Mouse (Mus musculus) kidney, postnatal 4 days (tissue): ENCODE measurements at regions not wholly inside any gene's neighbourhood (a gene's known extent, or its start where the extent isn't known, plus 50 kb on each side); places are given as distances from the start of the nearest gene placed in this dataset.

Experiments
- DNase-seq, 2 experiments: peaks; one replicate each; pipeline ENCODE4 v3.0.0; 2021; ENCODE audit warnings: mixed read lengths in 2 of 2

GRCm38 (mm10) chr3:144069979-144070540 lies 135.0 kb downstream of the Lmo4 start:
- no peak for DNase-seq

DNA sequence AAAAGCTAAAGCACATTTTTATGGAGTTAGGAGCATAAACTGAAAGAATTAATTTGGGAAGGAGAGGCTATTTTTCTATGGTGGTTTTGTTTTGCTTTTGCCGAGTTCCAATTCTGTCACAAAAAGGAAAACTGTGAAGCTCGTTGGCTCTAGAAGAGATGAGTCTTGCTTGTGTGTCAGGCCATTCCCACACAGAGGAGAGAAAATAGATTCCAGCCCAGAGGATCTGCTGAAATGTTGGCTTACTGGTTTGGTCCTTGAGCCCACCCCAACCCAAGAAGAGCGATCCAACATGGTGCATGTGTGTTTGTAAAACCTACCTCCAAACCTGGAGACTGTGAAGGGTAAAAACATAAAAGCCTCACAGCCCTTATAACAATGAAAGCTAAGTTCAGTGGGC lies 138.0 kb downstream of the Lmo4 start:
- no peak for DNase-seq

DNA sequence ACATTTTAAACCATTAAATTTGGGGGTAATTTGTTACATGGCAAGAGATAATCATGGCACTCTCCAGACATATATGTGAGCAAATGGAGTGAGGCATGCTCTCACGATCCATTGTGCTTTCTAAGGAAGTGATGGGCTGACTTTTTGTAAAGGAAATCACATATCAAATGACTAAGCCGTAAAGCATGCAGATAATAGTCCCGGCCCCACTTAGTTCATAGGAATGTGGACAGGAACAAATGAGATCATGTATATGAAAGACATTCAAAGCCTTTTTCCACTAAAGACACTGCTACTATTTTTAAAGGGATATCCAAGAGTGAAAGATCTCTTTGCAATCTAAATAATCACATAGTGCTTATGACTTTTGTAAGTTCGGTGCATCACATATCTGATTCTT lies 146.9 kb downstream of the Lmo4 start:
- no peak for DNase-seq

DNA sequence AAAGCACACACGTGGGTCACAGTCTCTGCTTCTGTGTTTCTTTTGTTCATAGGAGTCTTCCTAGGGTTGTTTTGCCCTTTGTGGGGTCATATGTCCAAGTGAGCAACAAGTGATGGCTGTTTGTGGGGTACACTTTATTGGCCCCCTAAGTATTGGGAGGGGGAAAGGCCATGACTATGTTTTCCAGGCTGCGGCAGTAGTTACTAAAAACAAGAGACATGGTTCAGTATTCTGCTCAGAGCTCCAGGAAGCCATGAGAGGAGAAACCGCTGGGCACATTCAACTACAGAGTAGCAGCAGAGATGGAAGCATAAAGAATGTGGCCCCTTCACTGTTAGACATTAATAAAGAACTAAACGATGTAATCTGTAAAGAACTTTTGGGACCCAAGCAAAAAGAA lies 154.7 kb downstream of the Lmo4 start:
- no peak for DNase-seq

DNA sequence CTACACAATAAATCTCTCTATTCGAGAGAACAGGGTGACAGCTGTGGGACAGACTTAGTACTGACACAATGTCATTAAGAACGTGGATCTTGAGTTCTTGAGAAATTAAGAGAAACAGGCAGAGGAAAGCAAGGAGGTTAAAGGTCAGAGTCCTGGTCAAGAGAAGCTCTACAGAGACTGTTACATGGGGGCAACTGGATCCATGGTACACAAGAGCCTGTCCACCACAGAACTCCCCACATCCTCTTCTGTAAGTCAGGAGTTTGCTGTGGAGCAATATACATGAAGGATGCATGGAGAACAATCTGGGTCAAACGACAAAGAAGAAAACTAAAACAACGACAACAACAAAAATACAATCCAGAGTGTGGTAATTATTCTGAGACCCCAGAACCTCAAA lies 155.8 kb downstream of the Lmo4 start:
- DNase-seq, result no peak

DNA sequence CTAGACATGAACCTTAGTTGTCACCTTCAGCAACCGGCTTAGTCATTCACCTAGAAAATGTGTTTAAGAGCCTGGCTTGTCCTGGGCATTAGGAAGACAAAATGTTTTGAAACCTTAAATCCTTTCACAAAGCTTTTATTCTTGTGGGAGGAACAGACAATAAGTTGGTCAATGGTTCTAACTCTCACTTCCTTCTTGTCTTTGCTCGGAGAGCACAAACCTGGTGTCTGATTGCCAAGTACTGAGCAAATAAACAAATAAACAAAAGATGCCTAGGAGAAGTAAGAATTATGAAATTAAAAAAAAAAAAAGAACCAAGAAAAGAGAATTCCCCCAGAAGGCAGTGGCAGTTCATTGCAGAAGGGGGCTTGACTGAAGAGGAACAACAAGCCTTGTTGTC lies 160.7 kb downstream of the Lmo4 start:
- no peak for DNase-seq

GRCm38 (mm10) chr3:144041788-144042187 lies 163.2 kb downstream of the Lmo4 start:
- no peak for DNase-seq

- DNase-seq, result no peak
Observed at GRCm38 (mm10) chr3:144039498-144039897, 165.5 kb downstream of the Lmo4 start.

DNA sequence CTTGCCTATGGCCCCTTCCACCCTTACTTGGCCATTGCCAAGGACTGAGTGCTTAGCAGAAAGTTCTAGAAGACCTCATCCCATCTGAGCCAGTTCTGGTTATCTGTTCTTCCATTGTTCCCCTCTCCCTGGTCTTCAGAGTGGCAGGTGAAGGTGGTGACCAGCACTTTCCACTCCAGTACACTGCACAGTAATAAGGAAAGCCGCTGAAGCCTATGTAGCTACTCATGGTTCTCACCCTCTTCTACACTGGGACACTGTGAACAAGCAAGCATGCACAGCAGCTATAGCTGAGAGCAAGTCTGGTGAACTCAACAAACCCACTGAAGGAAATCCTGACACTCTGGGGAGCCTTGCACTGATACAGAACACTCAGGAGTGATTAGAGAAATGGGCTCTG lies 175.4 kb downstream of the Lmo4 start:
- no peak for DNase-seq

- DNase-seq, result no peak
Observed at GRCm38 (mm10) chr3:144029121-144029520, 175.9 kb downstream of the Lmo4 start.

DNA sequence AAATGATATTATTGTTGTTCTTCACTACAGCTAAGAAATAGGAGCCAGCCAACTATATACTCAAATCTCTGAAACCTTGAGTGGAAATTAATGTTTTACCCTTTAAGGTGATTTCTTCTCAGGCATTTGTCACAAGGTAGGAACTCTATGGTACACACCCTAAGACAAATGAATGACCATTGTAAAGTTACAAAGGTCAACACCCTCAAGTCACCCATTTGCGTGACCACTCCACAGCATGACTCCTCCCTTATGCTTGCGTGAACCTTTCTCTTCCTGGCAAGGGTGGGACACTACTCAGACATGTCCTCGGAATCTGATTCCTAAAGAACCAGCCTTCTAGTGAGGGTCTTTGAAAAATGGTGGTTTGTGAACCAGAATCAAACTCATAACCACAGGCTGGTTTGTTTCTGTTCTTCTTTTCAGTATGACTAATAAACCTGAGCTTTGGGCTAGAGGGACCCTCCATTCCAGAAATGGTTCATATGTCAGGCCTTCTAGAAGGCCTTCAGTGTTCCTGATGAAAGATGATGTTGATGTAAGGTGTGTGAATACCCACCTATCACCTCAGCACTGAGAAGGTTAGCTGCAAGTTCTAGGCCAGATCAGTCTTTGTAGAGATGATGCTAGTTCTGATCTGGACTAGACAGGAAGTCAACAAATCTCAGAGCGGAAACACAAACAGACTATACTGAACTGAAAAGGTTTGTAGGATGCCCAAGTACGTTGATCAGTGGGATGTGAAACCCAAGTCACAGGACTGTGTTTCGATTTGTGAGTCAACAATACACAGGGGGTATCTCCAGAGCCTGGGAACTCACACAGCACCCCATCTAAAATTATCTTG lies 177.7 kb downstream of the Lmo4 start:
- no peak for DNase-seq

- no peak for DNase-seq
Observed at GRCm38 (mm10) chr3:144025451-144026125, 179.4 kb downstream of the Lmo4 start.

DNA sequence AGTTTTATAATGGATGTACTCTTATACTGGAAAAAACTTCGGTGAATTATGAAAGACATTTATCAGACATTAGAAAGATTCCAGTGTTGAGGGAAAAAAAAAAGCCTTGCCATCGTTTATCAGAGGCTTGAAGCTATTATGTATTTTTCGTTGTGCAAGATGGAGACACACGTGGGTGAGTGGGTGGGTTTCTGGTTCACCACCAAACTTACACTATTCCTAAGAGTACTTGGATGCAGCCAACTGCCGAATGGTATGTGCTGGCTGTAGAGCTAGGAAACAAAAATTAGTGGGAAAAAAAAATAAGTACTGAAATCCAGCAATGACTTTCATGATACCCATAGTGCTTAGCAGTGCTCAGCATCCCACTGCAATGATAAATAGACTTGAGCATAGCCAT lies 180.8 kb downstream of the Lmo4 start:
- no peak for DNase-seq

GRCm38 (mm10) chr3:144023058-144023457 lies 182.0 kb downstream of the Lmo4 start:
- DNase-seq, result no peak

DNA sequence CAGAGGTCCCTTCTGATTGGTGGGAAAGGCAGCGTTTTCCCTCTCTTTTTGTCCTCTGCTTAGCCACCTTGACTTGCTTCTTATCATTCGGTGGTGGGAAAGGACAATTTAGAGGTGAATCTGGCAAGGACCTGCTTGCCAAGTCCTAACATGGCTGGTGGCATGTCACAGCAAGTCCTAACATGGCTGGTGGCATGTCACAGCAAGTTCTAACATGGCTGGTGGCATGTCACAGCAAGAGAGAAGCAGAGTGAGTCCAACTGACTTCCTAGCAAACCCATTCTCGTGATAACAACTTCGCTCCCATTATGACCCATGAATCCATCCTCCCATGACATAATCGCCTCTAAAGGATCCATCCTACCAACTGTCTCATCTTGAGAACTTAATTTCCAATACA lies 183.1 kb downstream of the Lmo4 start:
- DNase-seq, result no peak

- no peak for DNase-seq
Observed at GRCm38 (mm10) chr3:144020189-144020940, 184.7 kb downstream of the Lmo4 start.

DNA sequence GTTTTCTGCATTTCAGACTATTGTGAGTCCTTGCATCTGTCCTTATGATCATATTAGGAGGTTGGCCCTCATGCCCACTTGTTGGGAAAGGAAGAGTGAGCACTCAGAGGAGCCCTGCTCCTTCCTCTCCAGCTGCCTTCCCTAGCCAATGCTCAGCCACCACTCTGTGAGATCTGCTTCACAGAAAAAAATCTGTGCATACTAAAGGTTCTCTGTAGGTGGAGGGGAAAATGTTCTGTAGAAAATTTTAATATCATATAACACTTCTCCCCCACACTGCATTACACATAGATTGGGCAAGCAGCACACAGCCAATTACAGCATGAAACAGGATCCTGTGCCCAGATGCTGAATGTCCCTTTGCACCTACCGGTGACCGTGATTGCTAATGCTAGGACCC lies 185.7 kb downstream of the Lmo4 start:
- no peak for DNase-seq

DNA sequence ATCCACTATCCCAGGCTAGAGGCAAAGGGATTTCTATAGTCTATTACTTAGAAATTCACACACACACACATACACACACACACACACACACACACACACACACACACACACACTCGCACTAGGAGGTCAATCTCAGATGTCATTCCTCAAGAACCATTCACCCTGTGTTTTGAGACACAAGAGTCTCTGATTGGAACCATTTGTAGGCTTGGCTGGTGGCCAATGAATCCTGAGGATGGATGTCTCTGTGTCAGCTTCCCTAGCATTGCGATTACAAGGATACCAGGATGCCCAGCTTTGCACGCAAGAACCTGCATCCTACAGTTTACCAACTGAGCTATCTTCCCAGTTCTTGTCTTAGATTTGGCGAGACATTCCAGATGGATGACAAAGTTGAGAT lies 186.5 kb downstream of the Lmo4 start:
- DNase-seq, result peak; percentile 51 to 58

DNA sequence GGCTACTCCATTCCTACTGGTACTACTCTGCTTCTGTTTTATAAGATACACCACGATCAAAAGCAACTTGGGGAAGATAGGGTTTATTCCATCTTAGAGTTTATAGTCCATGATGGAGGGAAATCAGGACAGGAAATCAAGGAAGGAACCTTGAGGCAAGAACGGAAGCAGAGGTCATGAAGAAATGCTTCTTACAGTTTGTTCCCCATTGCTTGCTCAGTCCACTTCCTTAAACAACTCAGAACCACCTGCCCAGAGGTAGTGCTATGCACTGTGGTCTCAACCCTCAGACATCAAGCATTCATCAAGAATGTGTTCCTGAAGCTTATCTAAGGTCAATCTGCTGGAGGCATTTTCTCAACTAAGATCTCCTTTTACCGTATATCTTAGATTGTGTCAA lies 189.8 kb downstream of the Lmo4 start:
- DNase-seq, result no peak

DNA sequence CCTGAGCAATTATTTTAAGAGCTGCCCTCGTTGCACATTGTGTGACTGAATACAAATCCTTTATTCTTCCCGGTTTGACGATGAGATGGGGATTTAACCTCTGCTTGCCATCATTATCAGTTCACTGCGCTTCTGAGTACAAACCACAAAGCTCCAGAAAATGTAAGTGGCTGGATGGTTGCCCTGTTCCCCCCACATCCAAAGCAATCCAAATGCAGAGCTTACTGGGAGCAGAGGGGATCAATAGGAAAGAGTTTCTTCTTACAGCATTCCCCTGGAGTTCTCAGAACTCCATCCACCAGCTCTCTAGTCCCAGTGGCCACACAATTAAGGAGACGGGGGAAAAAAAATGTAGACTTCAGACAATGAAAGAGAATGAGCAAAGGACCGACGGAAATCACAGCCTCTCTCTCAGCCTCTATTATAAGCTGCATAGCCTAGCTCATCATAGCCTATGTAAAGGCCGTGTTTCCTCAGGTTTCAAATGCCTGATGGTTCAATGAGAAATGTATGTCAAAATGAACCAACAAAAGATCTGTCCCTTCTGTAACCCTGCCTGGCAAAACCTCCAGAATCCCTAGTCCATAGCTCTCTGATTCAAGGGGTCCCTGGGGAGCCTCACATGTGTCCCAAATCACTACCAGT lies 191.4 kb downstream of the Lmo4 start:
- DNase-seq, result no peak

- peak in 1 of 2 experiments; percentile 12 for DNase-seq
Observed at GRCm38 (mm10) chr3:144012820-144013219, 192.2 kb downstream of the Lmo4 start.

DNA sequence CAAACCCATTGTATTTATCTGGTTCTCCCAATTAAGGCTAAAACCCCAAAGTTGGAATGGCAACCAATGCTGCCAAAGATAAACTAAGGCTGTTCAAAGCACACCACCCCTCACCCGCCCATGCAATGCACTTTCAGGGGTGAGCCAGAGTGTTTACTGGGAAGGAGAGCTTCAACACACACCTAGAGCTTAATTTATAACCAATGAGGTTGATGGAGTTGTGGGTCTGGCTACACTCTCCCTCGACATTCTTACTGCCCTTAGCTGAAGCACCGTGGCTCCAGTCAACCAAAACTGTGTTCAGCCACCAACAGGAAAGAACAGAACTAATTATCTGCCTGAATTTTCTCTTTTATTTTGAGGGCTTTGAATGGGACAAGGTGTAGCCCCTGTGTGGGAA lies 192.8 kb downstream of the Lmo4 start:
- peak in 1 of 2 experiments; percentile 9 for DNase-seq
